Mouse (Mus musculus): ENCODE data around the gene Nlrp1a.

The Nlrp1a gene

DNA sequence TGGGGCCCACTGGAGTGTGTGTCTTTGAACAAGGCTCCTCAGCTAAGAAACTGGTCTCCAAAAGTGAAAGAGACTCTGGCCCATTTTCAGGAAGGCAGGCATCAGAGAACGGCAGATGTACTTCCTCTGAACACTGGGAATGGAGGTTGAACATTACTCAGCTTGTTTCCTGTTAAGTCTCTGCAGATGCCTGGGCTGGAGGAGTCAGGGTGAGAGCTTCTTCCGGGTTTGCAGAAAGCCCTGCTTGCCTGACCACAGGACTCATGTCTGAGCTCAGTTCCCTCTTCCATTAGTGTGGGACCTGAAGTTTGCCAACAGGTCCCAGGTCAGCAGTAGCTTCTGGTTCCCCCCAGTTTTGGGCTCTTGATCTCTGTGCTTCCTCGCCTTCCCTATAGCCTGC is at the start of gene Nlrp1a:
Gene Nlrp1a (minus strand): TSS at position 44 of the 400 bp plus-strand sequence.
- DNase-seq (ENCODE audit: low spot score in 2 of 2), result no peak

GRCm38 (mm10) chr11:71169633-71170032 is 25.1 kb upstream of the Nlrp1a start:
- DNase-seq (ENCODE audit: low spot score in 2 of 2), result no peak

DNA sequence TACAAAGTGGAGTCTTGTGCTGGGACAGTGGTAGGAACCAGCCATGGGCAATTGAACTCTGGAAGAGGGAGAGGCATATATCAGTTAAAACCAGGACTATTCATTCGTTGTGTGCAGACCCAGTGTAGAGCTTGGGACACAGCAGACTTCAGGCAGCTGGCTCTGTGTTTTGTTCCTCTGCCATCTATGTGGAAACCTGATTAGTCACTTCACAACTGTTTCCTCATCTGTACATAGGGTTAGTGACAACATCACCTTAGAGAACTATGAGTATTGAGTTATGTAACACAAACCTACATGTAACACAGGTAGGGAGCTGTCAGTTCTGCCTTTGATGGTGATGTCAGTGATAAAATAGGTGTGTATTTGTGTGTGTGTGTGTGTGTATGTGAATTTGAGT is 19.6 kb upstream of the Nlrp1a start:
- DNase-seq (ENCODE audit: low spot score in 2 of 2), result no peak

- DNase-seq (ENCODE audit: low spot score in 2 of 2), result no peak
Observed at GRCm38 (mm10) chr11:71159439-71160136, 15.1 kb upstream of the Nlrp1a start.

DNA sequence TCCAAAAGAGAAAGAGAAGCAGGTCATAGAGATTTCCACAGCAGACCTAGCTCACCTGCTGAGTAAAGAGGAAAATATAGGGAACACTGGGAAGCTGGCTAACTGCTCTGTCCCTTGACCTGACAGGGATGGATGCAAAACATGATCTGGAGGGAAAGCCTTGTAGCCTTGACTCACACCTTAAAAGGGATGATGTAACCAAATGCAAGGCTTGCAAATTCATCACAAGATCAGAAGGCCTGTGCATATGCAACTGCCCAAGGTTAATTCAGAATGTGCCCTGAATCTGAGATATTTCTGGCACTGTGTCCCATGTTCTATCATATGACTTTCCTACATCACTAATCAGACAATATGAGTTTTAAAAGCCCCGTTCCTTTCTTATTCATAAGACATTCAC is 10.8 kb upstream of the Nlrp1a start:
- no peak for DNase-seq (ENCODE audit: low spot score in 2 of 2)

- no peak for DNase-seq (ENCODE audit: low spot score in 2 of 2)
Observed at GRCm38 (mm10) chr11:71142031-71142430, 2.5 kb downstream of the Nlrp1a start.

- no peak for DNase-seq (ENCODE audit: low spot score in 2 of 2)
Observed at GRCm38 (mm10) chr11:71107128-71107527, 37.4 kb downstream of the Nlrp1a start.

DNA sequence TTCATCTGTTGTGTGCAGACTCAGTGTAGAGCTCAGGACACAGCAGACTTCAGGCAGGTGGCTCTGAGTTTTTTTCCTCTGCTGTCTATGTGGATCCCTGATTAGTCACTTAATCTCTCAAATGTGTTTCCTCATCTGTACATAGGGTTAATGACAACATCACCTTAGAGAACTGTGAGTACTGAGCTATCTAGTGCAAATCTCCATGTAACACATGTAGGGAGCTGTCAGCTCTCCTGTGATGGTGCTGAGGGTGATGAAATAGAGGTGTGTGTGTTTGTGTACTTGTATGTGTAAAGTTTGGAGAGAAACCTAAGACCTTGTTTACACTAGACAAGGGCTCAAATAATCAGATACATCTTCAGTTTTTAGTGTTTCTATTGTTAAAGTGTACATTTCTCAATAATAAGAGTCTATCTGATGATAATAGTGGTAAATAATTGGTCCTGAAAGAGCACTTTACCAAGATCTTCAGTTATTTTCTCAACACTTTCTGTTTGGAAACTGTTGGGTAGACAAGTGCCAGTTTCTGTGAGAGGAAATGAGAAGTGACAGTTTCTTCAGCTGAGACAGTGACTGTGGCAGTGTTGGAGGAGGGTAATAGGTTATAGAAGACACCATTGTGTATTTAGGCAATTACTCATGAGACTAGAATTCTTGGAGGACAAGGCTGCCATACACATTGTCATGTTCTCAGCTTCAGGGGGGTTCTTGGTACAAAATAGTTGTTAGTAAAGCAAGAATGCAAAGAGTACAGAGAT is 38.1 kb downstream of the Nlrp1a start:
- DNase-seq (ENCODE audit: low spot score in 2 of 2), result no peak

GRCm38 (mm10) chr11:71103931-71104330 is 40.6 kb downstream of the Nlrp1a start:
- no peak for DNase-seq (ENCODE audit: low spot score in 2 of 2)

DNA sequence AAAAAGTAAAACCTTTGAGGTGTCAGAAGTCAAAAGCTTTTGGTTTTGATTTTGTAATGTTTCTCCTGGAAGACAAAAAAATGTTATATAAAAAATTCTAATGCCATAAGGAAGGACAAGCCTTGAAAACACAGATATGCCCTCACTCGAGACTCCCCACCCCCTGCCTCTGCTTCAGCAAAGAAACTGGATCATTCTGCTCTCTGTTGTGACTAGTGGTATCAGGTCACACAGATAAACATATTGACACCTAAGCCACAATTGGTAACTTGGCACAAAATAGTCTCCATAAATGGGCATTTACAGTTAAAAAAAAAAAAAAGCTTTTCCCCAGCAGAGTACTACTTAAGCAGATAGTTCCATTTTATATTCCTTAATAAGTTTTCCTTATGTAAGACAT is 68.2 kb downstream of the Nlrp1a start:
- no peak for DNase-seq (ENCODE audit: low spot score in 2 of 2)

DNA sequence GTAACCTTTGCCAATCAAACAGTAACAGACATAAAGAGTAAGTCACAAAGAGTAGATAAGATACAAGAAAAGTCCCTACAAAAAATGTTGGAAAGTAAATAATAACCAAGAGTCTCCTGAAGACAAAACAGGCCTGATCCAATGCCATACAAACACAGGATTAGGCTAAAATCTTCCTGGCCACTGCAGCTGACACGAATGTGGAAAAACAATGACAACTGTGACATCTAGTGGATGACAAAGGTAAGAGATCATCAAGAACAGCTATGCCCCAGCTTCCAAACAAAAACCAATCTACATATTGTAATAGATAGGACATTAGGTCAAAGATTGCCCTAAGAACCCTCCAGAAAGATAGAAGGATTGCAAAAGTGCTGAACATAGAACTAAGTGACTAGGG is 92.0 kb downstream of the Nlrp1a start:
- no peak for DNase-seq (ENCODE audit: low spot score in 2 of 2)
